Mouse (Mus musculus) embryonic fibroblast, embryonic 13.5 days (primary cell): Measurements from ENCODE around the gene Map4k4.

ENCODE experiments used
- CTCF ChIP-seq: IDR thresholded peaks from 2 replicates; pipeline ENCODE4 v1.5.1; 2011; ENCODE audit warnings: mild to moderate bottlenecking, control low read depth, low read length, moderate library complexity, borderline replicate concordance; ENCODE audit not compliant: insufficient read depth
- POLR2A ChIP-seq: IDR thresholded peaks from 2 replicates; pipeline ENCODE4 v1.6.1; 2011; ENCODE audit warnings: low read depth, mild to moderate bottlenecking, control low read depth, low read length, moderate library complexity

DNA sequence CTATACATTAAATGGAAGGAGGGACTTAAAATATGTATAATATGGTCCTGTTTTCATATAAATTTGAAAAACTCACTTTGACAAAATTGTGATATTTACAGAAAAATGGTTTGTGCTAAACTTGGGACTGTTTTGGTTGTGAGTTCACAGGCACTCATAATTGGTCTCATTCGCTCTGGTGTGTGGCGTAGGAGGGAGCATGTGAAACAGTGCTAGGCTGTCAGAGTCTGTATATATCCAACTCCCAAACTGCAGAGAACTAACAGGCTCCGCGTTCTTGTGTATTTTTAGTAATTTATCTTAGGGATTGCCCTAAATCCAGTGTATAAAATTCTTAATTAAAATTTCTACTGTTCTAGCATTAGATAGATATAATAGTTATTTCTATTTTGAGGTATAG, 120.9 kb downstream of the Map4k4 start:
- TF ChIP-seq POLR2A = no peak
- no peak for TF ChIP-seq CTCF
